Mouse (Mus musculus) activated CD4-positive, CD25-positive, alpha-beta regulatory T cell, adult 9 weeks (primary cell): ENCODE data around the gene Zfp771. TPM values are rescaled to one million over a fixed set of nuclear protein-coding genes. Genes with fewer than 3 reads are reported as not detected.

Experiments used
- polyA plus RNA-seq: library from polyadenylated mRNA; unstranded; fragments of 100-300 nt; shearing (Covaris generic); gene quantifications from one replicate; pipeline ENCODE4 v1.2.1, GENCODE M21; 2017

Zfp771 gene
- polyA plus RNA-seq, result 0.43 TPM

DNA sequence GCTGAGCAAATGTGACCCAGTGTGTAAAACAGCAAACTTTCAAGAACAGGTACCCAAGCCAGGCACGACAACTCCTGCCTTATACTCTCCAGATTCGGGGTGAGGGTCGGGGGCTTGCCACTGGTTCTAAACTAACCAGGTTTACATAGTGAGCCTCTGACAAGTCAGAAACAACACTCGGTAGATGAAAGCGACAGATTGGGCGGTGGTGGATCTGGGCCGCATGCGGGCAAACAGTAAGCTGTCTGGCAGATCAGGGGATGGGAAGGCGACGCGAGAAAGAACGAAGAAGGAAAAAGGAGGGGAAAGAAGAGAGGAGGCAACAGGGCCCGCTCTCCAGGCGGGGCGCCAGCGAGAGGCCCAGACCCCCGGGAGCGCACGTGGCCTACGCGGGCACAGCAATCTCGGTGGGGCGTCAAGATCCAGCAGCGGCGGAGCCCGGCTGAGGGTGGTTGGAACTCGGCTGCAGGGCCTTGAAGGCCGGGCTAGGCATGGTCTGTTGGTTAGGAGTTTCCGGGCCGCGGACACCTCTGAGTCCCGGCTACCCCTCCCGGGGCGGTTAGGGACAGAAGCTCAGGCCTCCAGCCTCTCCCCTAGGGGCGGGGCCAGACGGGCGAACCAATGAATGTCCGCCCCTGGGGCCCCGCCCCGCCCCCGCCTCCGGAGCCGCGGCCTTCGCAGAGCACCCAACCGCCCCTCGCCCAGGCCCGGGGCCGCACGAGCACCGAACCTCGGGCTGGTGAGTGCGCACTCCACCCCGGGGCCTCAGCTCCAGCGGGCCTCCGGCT is at the start of gene Zfp771:
Gene Zfp771, plus strand, starts transcription at position 405 of the 788 bp plus-strand sequence.

DNA sequence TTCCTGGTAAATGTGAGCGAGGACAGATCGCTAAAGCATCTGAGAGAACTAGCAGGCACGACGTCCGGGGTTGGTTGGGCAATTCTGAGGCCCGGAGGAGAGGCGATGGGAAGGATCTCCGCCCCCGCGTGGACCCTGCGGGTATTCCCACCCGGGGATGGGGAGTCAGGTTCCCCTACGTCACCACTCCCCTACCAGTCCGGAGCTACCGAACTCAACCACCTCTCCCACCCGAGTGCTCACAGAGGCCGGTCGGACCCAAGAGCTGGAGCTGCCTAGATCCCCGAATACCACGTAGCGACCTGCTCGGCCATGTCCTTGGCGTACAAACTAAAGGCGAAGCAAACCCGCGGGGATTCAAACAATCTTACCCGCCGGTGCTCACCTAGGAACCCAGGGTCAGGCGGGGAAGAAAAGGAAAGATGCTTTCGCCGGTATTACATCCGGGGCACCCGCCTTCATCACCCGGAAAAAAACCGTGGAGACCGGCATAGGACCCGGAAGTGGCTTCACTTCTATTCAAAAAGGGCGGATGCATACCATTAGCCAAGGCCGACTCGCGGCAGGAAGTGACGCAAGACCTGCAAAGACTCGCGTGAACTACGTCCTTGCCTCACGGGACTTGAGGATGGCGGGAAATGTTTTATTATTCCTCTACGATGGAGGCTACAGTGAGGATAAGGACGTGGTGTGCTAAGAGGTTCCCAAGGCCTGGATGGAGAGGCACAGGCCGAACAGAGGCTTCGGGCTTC is 48.4 kb upstream of the Zfp771 start, which contains the start of gene Cd2bp2:
Gene Cd2bp2, minus strand, starts transcription at position 507 of the 752 bp plus-strand sequence.

DNA sequence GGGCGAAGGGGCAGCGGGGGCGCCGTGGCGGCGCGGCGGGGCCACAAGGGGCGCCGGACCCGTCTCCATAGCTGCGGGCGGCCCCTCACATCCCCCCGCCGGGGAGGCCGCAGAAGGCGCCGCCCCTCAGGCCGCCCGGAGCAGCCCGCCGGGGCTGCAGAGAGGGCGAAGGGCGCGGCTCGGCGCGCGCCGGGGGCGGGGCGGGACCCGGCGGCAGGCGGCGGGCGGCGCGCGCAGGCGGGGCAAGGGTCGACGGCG is 35.9 kb upstream of the Zfp771 start, which contains the start of gene Tbc1d10b:
Gene Tbc1d10b, minus strand, starts transcription at position 174 of the 258 bp plus-strand sequence.

DNA sequence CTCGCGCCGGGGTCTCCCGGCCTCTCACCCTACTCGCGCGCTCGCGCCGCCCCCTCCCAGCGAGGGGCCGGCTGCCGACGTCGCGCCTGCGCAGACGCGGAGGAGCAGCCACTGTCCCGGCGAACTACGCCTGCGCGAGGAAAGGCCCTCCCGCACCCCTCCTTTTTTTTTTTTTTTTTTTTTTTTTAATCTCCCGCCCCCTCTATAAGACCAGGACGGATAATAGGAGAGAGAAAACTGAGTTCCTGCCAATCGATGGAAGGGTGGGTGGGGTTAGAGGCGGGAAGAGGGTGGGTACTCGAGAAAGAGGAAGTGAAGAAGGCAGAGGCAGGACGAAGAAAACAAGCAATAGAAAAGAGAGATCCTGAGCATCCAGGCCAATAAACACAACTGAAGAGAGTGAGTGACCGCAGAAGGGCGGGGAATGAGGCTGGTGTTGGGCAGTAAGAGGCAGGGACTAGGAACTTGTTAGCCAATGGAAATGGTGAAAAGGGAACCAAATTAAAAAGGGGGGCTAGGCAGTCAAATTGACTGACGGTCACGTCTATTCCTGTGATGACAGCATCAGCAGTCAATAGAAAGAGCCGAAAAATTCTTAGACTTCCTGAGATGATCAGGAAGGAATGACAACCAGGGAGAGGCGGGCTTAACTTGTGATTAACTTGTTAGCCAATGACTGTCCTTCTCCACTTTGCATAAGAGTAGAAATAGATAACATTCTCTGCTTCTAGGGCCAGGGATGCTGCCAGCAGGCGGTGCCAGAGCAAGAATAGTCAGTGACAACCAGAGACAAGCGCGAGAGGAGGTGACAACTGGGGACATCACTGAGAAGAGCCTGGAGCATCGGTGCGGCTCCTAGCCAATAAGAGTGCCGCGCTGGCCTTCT is 35.3 kb upstream of the Zfp771 start, which contains the start of gene Mylpf:
Gene Mylpf, plus strand, starts transcription at position 338 of the 886 bp plus-strand sequence.

DNA sequence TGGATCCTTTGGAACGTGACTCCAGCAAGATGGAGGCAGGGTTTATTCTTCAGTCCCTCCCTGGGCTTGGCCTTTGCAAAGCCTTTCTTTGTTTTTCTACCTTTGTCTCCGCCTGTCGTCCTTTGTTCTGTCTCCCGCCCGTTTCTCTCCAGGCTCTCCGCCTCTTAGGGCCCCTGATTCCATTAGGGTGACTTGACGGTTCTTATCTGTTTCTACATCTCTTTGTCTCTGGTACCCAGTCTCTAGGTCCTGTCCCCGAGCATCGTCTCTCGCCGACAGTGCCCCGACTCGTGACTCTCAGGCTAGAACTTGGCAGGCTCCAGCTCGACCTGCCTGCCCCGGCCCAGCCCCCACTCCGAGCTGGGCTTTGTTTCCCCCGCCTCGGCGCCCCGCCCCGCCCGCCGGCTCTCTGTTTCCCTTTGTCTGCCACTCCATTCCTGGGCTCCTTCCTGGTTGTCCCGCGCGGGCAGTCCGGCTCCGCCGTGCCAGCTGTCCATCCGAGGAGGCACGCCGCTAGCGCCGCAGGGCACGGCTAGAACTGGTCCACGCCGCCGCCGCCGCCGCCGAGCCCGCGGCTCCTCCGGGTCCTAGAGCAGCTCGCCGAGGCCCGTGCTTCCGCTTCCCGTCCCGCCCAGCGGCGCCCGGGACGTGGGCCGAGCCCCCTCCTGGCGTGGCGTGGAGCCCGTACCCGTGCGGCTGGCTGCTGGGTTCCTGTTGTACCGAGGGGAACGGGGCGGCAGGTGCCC is 11.3 kb upstream of the Zfp771 start, which contains the start of the genes Zfp553 and Sept1:
Gene Zfp553, plus strand, starts transcription at position 440 of the 746 bp plus-strand sequence.
Gene Sept1, minus strand, starts transcription at position 509 of the 746 bp plus-strand sequence.

DNA sequence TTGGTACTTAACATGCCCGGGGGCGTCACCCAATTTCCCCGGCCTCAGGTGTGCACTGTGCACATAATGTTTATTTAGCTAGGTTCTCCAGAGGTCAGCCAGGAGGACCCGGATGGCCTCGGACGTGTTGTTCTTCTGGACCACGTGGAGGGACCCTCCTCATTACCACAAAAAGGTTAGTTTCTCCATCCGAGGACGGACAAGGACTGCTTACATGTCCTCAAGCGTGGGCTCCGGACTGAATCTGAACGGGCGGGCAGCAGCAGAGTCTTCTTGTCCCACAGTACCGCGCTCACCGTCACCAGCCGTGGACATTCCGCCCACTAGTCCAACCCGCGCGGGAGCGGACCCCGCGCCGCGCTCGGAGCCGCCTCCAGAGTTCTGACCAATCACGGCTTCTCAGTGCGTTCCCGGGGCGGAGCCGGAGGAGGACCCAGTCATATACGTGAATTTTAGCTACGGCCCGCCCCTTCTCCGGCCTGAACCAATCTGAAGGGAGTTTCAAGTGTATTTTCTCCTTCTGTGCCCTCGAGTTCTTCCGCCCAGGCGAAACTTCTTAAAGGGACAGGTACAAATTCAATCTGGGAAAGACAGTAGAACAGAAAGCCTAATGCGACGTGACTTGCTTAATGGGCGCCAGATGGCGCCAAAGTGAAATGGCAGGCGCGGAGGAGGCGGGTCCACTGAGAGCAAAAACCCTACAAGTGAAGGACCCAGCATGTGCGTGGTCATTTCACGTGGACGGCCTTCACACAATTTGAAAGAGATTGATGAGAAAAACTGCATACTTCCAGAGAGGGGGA is 16.4 kb downstream of the Zfp771 start, which contains the start of gene Dctpp1:
Gene Dctpp1, minus strand, starts transcription at position 401 of the 803 bp plus-strand sequence.

DNA sequence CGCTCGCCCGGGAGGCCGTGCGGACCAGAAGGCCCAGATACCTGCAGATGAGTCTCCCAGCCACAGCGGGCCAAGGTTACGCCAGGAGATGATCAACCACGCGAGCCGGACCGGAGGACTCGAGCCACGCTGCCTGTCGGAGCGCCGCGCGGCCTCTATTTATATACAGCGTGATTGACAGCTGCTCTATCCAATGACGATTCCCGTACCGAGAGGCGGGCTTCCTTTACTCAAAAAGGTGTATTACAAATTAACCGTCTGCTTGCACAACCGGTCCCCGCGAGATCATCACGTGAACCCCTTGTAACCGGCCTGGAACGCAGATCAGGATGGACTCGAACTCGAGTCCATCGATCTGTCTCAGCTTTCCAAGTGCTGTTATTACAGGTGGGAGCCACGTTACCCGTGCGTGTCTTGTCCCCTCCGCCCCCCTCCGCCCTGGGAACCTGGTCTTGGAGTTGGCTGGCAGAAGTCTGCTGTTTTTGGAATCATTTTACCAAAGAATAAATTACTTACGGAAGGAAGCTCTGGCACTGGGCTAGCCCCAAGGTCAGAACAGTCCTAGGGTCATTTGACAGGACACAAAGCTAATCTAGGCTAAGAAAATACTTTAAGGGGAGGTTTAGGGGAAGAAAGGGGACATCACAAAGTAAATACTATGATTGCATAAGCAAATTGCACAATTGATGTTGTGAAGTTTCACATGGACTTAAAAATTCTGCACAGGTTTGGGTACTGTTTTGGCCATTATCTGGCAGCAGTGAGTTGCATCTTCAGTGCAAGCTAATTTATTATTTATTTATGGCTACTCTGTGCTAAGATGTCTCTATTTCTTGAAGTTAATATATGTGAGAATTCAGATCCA is 30.1 kb downstream of the Zfp771 start, which contains the start of gene Sephs2:
Gene Sephs2, minus strand, starts transcription at position 131 of the 865 bp plus-strand sequence.

DNA sequence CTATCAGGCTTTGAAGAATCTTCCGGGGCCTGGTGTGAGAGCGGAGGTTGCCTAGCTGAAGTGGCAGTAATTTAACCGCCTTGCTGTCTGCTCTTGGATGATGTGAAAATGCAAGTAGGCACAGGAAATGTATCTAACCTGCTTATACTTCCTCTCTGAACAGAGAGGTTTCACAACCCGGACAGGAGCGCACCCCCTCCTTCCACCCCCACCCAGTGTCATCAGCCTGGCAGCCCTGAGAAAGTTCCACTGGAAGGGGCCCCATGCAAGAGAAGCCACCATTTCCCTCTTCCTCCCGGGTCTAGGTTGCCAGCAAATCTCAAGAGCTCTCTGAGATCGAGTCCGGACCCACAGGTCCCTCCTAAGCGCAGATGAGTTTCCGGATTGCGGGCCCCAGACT is 52.0 kb downstream of the Zfp771 start, which contains the start of gene Itgal:
Gene Itgal, plus strand, starts transcription at position 163 of the 400 bp plus-strand sequence.

Other genes starting within 250 kb of the Zfp771 start
- 59.1 TPM for gene Mvp, start 229.7 kb upstream of the Zfp771 start, polyA plus RNA-seq
- gene Pagr1b, start 227.8 kb upstream of the Zfp771 start, polyA plus RNA-seq, result 0.97 TPM
- gene Pagr1a, start 226.9 kb upstream of the Zfp771 start, polyA plus RNA-seq, result 149 TPM
- gene Gm42742, start 223.2 kb upstream of the Zfp771 start, polyA plus RNA-seq, result 32.7 TPM
- 14.6 TPM for gene Prrt2, start 223.1 kb upstream of the Zfp771 start, polyA plus RNA-seq
- 24.7 TPM for gene Maz, start 217.2 kb upstream of the Zfp771 start, polyA plus RNA-seq
- gene Kif22, start 201.8 kb upstream of the Zfp771 start, polyA plus RNA-seq, result 18.7 TPM
- not detected for gene Zg16, start 156.9 kb upstream of the Zfp771 start, polyA plus RNA-seq
- 389 TPM for gene AI467606, start 152.9 kb upstream of the Zfp771 start, polyA plus RNA-seq
- 19.1 TPM for gene Qprt, start 122.0 kb upstream of the Zfp771 start, polyA plus RNA-seq
- gene Spn, start 106.5 kb upstream of the Zfp771 start, polyA plus RNA-seq, result 101 TPM
- 80.9 TPM for gene Cd2bp2, start 48.2 kb upstream of the Zfp771 start, polyA plus RNA-seq
- 12.2 TPM for gene Tbc1d10b, start 35.8 kb upstream of the Zfp771 start, polyA plus RNA-seq
- gene Mylpf, start 35.4 kb upstream of the Zfp771 start, polyA plus RNA-seq, result 20.7 TPM
- gene Zfp553, start 11.2 kb upstream of the Zfp771 start, polyA plus RNA-seq, result 20.7 TPM
- gene Sept1, start 11.1 kb upstream of the Zfp771 start, polyA plus RNA-seq, result 488 TPM
- gene Dctpp1, start 16.4 kb downstream of the Zfp771 start, polyA plus RNA-seq, result 48.1 TPM
- gene Sephs2, start 29.8 kb downstream of the Zfp771 start, polyA plus RNA-seq, result 22.3 TPM
- gene Itgal, start 52.0 kb downstream of the Zfp771 start, polyA plus RNA-seq, result 433 TPM
- 0.34 TPM for gene Zfp768, start 101.3 kb downstream of the Zfp771 start, polyA plus RNA-seq
- gene Zfp747, start 131.8 kb downstream of the Zfp771 start, polyA plus RNA-seq, result 18.2 TPM
- 7.5 TPM for gene 9130019O22Rik, start 142.9 kb downstream of the Zfp771 start, polyA plus RNA-seq
- gene E430018J23Rik, start 149.4 kb downstream of the Zfp771 start, polyA plus RNA-seq, result 6.0 TPM
- gene Zfp764, start 162.5 kb downstream of the Zfp771 start, polyA plus RNA-seq, result 12.8 TPM
- gene Zfp688, start 177.8 kb downstream of the Zfp771 start, polyA plus RNA-seq, result 40.2 TPM
- 8.9 TPM for gene Zfp689, start 204.9 kb downstream of the Zfp771 start, polyA plus RNA-seq
- 145 TPM for gene Prr14, start 215.3 kb downstream of the Zfp771 start, polyA plus RNA-seq
- 12.4 TPM for gene Fbrs, start 234.9 kb downstream of the Zfp771 start, polyA plus RNA-seq